Mouse (Mus musculus) liver, embryonic 15.5 days (tissue): ENCODE measurements around the gene Gorab. TPM values are rescaled to one million over a fixed set of nuclear protein-coding genes. Genes with fewer than 3 reads are reported as not detected.
A peak's percentile ranks its signal among the peaks of the same experiment; 100 is the strongest.

Experiments
- ATAC-seq: fragments of 200-750 bp; cut with Nextera tagmentation; 2 replicates; pipeline ENCODE4 v1.8.0; 2017; ENCODE audit warnings: moderate number of reproducible peaks, mild to moderate bottlenecking, moderate library complexity; ENCODE audit not compliant: insufficient read depth
- H3K27ac ChIP-seq: fragments of 300-500 bp; sonication (generic); replicated peaks from 2 replicates; pipeline ENCODE4 v1.5.1; 2015; ENCODE audit warnings: mild to moderate bottlenecking, inconsistent platforms
- H3K27me3 ChIP-seq: fragments of 300-500 bp; sonication (generic); 2 replicates; pipeline ENCODE4 v1.6.1; 2015; ENCODE audit warnings: mild to moderate bottlenecking, inconsistent platforms
- H3K36me3 ChIP-seq: fragments of 300-500 bp; sonication (generic); replicated peaks from 2 replicates; pipeline ENCODE4 v1.6.1; 2015; ENCODE audit warnings: moderate library complexity, mild to moderate bottlenecking, inconsistent platforms
- H3K4me1 ChIP-seq: fragments of 300-500 bp; sonication (generic); replicated peaks from 2 replicates; pipeline ENCODE4 v1.6.1; 2015; ENCODE audit warnings: inconsistent platforms
- H3K4me2 ChIP-seq: fragments of 300-500 bp; sonication (generic); 2 replicates; pipeline ENCODE4 v1.6.1; 2015; ENCODE audit warnings: moderate library complexity, mild to moderate bottlenecking, inconsistent platforms
- H3K4me3 ChIP-seq: fragments of 300-500 bp; sonication (generic); replicated peaks from 2 replicates; pipeline ENCODE4 v1.5.1; 2015; ENCODE audit warnings: mild to moderate bottlenecking, inconsistent platforms
- H3K9ac ChIP-seq: fragments of 300-500 bp; sonication (generic); 2 replicates; pipeline ENCODE4 v1.6.1; 2015; ENCODE audit warnings: moderate library complexity, mild to moderate bottlenecking, inconsistent platforms
- H3K9me3 ChIP-seq: fragments of 300-500 bp; sonication (generic); replicated peaks from 2 replicates; pipeline ENCODE4 v1.6.1; 2016; ENCODE audit warnings: inconsistent platforms
- WGBS: fragments of 180-500 bp; shearing (Covaris S2); methylation state at CpG from one replicate; pipeline ENCODE4 v1.1.7; 2015; ENCODE audit warnings: mixed read lengths; ENCODE audit not compliant: insufficient replicate concordance; 5-methylcytosine and 5-hydroxymethylcytosine counted together
- polyA plus RNA-seq: library from polyadenylated mRNA; unstranded; fragments of >200 nt; fragmentation: Nextera tagmentation; extraction: Ambion mirVana; gene quantifications from 2 replicates; pipeline ENCODE4 v1.2.1, GENCODE M21; 2015

Gene Gorab
- polyA plus RNA-seq, 1 experiment from 2014 or later = 4.3 TPM

GRCm38 (mm10) chr1:163357733-163358132 lies 45.7 kb downstream of the Gorab start:
- H3K4me3 ChIP-seq = no peak overlapping the region
- WGBS = 43% methylated on average over 6 of the region's 6 CpGs
- no peaks in the 10 kb centered on the region for H3K36me3 ChIP-seq
- H3K9ac ChIP-seq = no peak overlapping the region
- no peaks in the 10 kb centered on the region for H3K9me3 ChIP-seq
- H3K27me3 ChIP-seq = no peaks in the 10 kb centered on the region
- no peak overlapping the region for H3K27ac ChIP-seq
- no peaks in the 10 kb centered on the region for H3K4me1 ChIP-seq
- ATAC-seq = no peak
- H3K4me2 ChIP-seq = no peak overlapping the region

DNA sequence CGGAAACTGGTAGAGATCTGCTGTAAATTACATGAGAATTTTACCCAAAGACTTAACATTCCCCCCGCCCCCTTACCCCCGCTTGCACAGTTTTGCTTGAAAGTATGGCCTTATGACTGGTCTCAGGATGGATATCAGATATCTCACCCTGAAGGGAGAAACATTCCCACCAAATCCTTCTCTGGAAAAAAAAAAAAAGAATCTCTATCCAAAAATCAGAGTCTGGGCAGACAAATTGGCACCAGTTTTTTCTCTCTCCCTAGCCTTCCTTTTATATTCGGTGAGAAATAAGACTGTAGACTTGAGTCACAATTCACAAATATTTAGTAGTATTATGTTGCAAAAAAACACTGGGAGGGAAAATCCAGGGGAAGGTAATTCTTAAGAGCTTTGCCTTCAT lies 47.3 kb downstream of the Gorab start:
- WGBS = 47% methylated on average over 4 of the region's 4 CpGs
- Histone ChIP-seq H3K4me3 (no peak overlapping the region), H3K36me3 (no peaks in the 10 kb centered on the region), H3K9me3 (no peaks in the 10 kb centered on the region), H3K27me3 (no peaks in the 10 kb centered on the region), H3K4me1 (no peaks in the 10 kb centered on the region), H3K4me2 (no peak overlapping the region), H3K27ac (no peak overlapping the region), H3K9ac (no peak overlapping the region)
- no peak for ATAC-seq

DNA sequence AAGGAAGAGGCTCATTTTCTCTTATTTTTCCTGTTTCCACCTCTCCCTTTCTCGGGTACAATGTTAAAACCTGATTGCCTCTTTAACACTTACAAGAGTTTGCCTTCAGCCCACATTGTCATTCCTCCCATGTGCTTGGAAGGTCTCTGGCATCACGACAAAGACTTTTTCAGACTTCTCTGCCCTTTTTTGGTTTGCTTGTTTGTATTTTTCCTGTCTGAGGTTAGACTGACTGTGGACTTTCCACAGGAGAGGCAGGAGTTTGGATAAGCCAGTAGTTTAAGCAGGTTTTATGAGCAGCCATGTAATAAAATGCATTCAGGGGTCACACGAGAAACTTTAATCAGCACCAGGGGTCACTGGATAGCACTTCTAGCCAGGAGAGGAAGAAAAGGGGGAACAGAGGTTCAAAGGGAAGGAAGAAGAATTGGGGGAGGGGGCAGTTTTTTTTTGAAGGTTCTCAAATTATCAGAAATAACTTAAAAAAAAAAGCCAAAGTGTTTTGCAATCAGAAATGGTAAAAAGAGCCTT lies 47.8 kb downstream of the Gorab start:
- Histone ChIP-seq H3K36me3 (no peaks in the 10 kb centered on the region), H3K4me3 (no peak overlapping the region), H3K4me2 (no peak overlapping the region), H3K9me3 (no peaks in the 10 kb centered on the region), H3K27ac (no peak overlapping the region), H3K9ac (no peak overlapping the region), H3K27me3 (no peaks in the 10 kb centered on the region), H3K4me1 (no peaks in the 10 kb centered on the region)
- whole genome bisulfite sequencing = 30% methylated on average over 3 of the region's 3 CpGs
- no peak for ATAC-seq

GRCm38 (mm10) chr1:163350988-163351387 lies 52.5 kb downstream of the Gorab start:
- no peak overlapping the region for H3K4me3 ChIP-seq
- 69% methylated on average over 3 of the region's 3 CpGs for WGBS
- no peak for ATAC-seq
- no peak overlapping the region for H3K4me2 ChIP-seq
- no peak overlapping the region for H3K9ac ChIP-seq
- H3K27ac ChIP-seq = no peak overlapping the region
- H3K27me3 ChIP-seq = no peaks in the 10 kb centered on the region
- no peaks in the 10 kb centered on the region for H3K36me3 ChIP-seq
- no peaks in the 10 kb centered on the region for H3K9me3 ChIP-seq
- no peaks in the 10 kb centered on the region for H3K4me1 ChIP-seq

- 57% methylated on average over 5 of the region's 5 CpGs for WGBS
- H3K27me3 ChIP-seq = no peaks in the 10 kb centered on the region
- no peaks in the 10 kb centered on the region for H3K36me3 ChIP-seq
- no peak overlapping the region for H3K4me3 ChIP-seq
- H3K27ac ChIP-seq = no peak overlapping the region
- H3K4me1 ChIP-seq = no peaks in the 10 kb centered on the region
- no peak for ATAC-seq
- H3K9me3 ChIP-seq = no peaks in the 10 kb centered on the region
- H3K4me2 ChIP-seq = no peak overlapping the region
- H3K9ac ChIP-seq = no peak overlapping the region
Observed at GRCm38 (mm10) chr1:163345541-163345940, 57.9 kb downstream of the Gorab start.

- no peaks in the 10 kb centered on the region for H3K4me1 ChIP-seq
- H3K27ac ChIP-seq = no peak overlapping the region
- no peaks in the 10 kb centered on the region for H3K9me3 ChIP-seq
- WGBS = 42% methylated on average over 1 of the region's 1 CpGs
- H3K4me2 ChIP-seq = no peak overlapping the region
- no peak overlapping the region for H3K4me3 ChIP-seq
- H3K36me3 ChIP-seq = no peaks in the 10 kb centered on the region
- ATAC-seq = no peak
- H3K27me3 ChIP-seq = no peaks in the 10 kb centered on the region
- H3K9ac ChIP-seq = no peak overlapping the region
Observed at GRCm38 (mm10) chr1:163344931-163345330, 58.5 kb downstream of the Gorab start.

DNA sequence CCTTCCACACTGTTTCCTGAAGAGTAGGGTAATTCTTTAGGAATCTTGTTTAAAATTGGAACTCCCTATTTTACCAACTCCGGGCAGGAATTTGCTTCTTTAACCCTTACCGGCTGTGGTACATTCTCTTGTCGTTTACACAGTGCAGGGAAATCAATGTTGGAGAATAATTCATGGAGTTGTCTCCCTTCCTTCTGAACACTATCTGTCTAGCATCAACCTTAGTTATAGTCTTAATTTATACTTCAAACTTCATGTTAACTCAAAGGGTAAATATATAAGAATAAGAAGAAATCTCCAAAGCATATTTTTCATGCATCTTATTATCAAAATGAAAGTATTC lies 64.3 kb downstream of the Gorab start:
- Histone ChIP-seq H3K4me2 (peak overlapping the region; percentile 18; the same call in 1 of the 2 replicates), H3K27me3 (no peaks in the 10 kb centered on the region), H3K36me3 (no peaks in the 10 kb centered on the region), H3K4me1 (no peaks in the 10 kb centered on the region), H3K9ac (no peak overlapping the region), H3K4me3 (no peak overlapping the region), H3K27ac (no peak overlapping the region), H3K9me3 (no peaks in the 10 kb centered on the region)
- no peak for ATAC-seq
- whole genome bisulfite sequencing = 50% methylated on average over 3 of the region's 3 CpGs

DNA sequence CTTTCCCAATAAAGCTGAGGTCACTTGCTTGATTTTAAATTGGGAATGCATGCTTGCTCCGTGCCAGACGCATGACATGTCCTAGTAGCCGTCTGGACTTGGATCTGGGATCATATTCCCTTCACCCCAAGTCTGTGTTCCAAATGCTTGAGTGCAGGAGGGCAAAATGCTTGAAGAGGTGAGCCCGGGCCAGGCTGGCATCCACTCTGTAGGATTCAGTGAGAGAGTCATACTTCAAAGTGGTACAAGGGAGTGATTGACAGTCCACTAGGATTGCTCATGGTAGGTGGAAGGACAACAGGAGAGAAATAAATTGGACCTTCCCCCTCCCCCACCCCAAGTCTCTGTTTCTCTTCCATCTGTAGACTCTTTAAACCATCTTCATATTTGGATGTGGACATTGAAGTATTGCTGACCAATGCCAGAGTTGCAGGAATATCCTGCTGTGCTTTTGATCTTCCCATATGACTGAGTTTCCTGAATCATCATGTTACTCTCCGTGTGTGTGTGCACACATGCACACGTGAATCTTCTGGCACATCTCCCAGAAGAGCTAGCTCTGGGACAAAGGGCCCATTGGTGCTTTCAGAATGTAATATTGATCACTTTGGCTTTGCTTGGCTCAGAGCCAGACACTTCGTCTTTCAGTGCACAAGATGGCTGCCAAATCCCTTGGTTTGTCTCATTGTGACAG lies 64.8 kb downstream of the Gorab start:
- Histone ChIP-seq H3K9ac (no peak overlapping the region), H3K4me1 (no peaks in the 10 kb centered on the region), H3K27me3 (no peaks in the 10 kb centered on the region), H3K27ac (no peak overlapping the region), H3K4me2 (peak overlapping the region; percentile 18; the same call in 1 of the 2 replicates), H3K36me3 (no peaks in the 10 kb centered on the region), H3K9me3 (no peaks in the 10 kb centered on the region), H3K4me3 (no peak overlapping the region)
- ATAC-seq = peak; percentile 51; the same call in 1 of the 2 replicates
- 54% methylated on average over 7 of the region's 7 CpGs for whole genome bisulfite sequencing

DNA sequence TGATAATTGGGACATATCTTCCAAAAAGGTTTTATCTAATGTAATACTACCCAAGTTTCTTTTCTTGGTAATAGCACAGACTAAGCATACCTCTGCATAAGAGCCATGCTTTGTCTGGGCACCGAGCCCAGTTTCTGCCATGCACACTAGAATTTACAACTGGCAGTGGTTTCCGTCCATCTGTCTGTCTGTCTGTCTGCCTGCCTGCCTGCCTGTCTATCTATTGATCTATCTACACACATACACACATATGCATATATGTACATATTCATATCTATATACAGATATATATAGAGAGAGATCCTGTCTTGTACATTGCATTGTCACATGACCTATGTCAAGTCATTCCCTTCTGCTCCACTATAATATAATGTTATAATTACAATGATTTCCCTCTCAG lies 65.6 kb downstream of the Gorab start:
- H3K36me3 ChIP-seq = no peaks in the 10 kb centered on the region
- no peaks in the 10 kb centered on the region for H3K4me1 ChIP-seq
- no peak overlapping the region for H3K27ac ChIP-seq
- 54% methylated on average over 2 of the region's 2 CpGs for WGBS
- H3K4me3 ChIP-seq = no peak overlapping the region
- no peak overlapping the region for H3K4me2 ChIP-seq
- no peaks in the 10 kb centered on the region for H3K27me3 ChIP-seq
- no peaks in the 10 kb centered on the region for H3K9me3 ChIP-seq
- H3K9ac ChIP-seq = no peak overlapping the region
- no peak for ATAC-seq

Other genes with a start within 250 kb of the Gorab start
- 0.31 and 0.33 TPM in 2 replicates for gene Prrx1, start 90.0 kb downstream of the Gorab start, polyA plus RNA-seq